Comparison of ENCODE assay signal across 14 mouse cellular contexts in genomic region chrX:101898341-101898740, GRCm38 (mm10). TPM values are rescaled to one million over a fixed set of nuclear protein-coding genes. Genes with fewer than 3 reads are reported as not detected.
DNase-seq lines count a peak whose midpoint lies in the region; ATAC-seq and TF ChIP-seq lines count a peak whose summit lies in the region.
"Had no signal": no experiment of that assay in that cellular context is flagged by ENCODE, and none has a peak within 500 bp of the region (broad histone marks: within the 10 kb centered on the region; RNA-seq: fewer than 3 reads in every experiment).

No protein-coding gene starts in this region.

- no peak overlapping the region for H3K4me2 ChIP-seq in heart, embryonic 11.5 days
- H3K4me2 ChIP-seq in liver, postnatal 0 days (ENCODE audit: low read depth, low read length), result no peak overlapping the region
- H3K4me2 ChIP-seq: forebrain, embryonic 12.5 days; stomach, embryonic 15.5 days had no signal

- no peak overlapping the region for H3K4me3 ChIP-seq in heart, embryonic 11.5 days (ENCODE audit: low read depth, low read length)
- H3K4me3 ChIP-seq in liver, postnatal 0 days (ENCODE audit: low read depth, low read length), result no peak overlapping the region
- no peak overlapping the region for H3K4me3 ChIP-seq in cerebellum, adult 2 months (replicated peaks; ENCODE audit: insufficient read depth, low read depth, low read length)
- H3K4me3 ChIP-seq: forebrain, embryonic 12.5 days; heart, adult 2 months; layer of hippocampus, adult 2 months; stomach, embryonic 15.5 days had no signal

- no peak for TF ChIP-seq POLR2A in cerebellum, adult 2 months (IDR thresholded peaks at IDR 0.05; ENCODE audit: borderline replicate concordance, insufficient read depth, low read length)

- no peak for TF ChIP-seq EP300 in liver, postnatal 0 days (IDR thresholded peaks at IDR 0.05; ENCODE audit: low read depth)

- H3K36me3 ChIP-seq in heart, embryonic 11.5 days (ENCODE audit: control insufficient read depth, insufficient read depth, low read length), result no peaks in the 10 kb centered on the region
- H3K36me3 ChIP-seq in liver, postnatal 0 days (replicated peaks; ENCODE audit: insufficient read depth, low read length), result no peaks in the 10 kb centered on the region
- H3K36me3 ChIP-seq: forebrain, embryonic 12.5 days; stomach, embryonic 15.5 days had no signal

- no peaks in the 10 kb centered on the region for H3K4me1 ChIP-seq in heart, embryonic 11.5 days (ENCODE audit: control insufficient read depth, insufficient read depth, low read length)
- H3K4me1 ChIP-seq in liver, postnatal 0 days (ENCODE audit: insufficient read depth), result no peaks in the 10 kb centered on the region
- H3K4me1 ChIP-seq in cerebellum, adult 2 months (ENCODE audit: control insufficient read depth, insufficient read depth, low read length), result peaks cover 22% of the 10 kb centered on the region
- H3K4me1 ChIP-seq: forebrain, embryonic 12.5 days; stomach, embryonic 15.5 days had no signal

- no peak for TF ChIP-seq CTCF in liver, postnatal 0 days (IDR thresholded peaks at IDR 0.05; ENCODE audit: low read depth)
- no peak for TF ChIP-seq CTCF in cerebellum, adult 2 months (IDR thresholded peaks at IDR 0.05; ENCODE audit: borderline replicate concordance, insufficient read depth, low read depth, low read length)

- no peak overlapping the region for H3K9ac ChIP-seq in heart, embryonic 11.5 days (ENCODE audit: low read depth, low read length)
- no peak overlapping the region for H3K9ac ChIP-seq in liver, postnatal 0 days (replicated peaks)
- H3K9ac ChIP-seq: forebrain, embryonic 12.5 days; stomach, embryonic 15.5 days had no signal

- peak; percentile 28 to 32 for DNase-seq in heart, adult 18-20 months
- DNase-seq in liver, result peak; percentile 4
- no peak for DNase-seq in liver, postnatal 0 days
- peak; percentile 75 to 90 for DNase-seq in cerebellum, adult 2 months
- peak; percentile 5 to 25 for DNase-seq in heart, postnatal 14 days
- no peak for DNase-seq in thymus, adult 18-20 months
- no peak for DNase-seq in right cerebral cortex, postnatal 14 days
- DNase-seq: adrenal gland, postnatal 14 days; embryo, embryonic 11 days had no signal

- peaks cover 2% of the 10 kb centered on the region; the same call in 1 of the 2 replicates for H3K27me3 ChIP-seq in heart, embryonic 11.5 days (ENCODE audit: control insufficient read depth, insufficient read depth, low read length)
- no peaks in the 10 kb centered on the region for H3K27me3 ChIP-seq in liver, postnatal 0 days (ENCODE audit: insufficient read depth, low read length)
- no peaks in the 10 kb centered on the region for H3K27me3 ChIP-seq in cerebellum, adult 2 months (ENCODE audit: control insufficient read depth, insufficient read depth, low read length)
- H3K27me3 ChIP-seq: stomach, embryonic 15.5 days had no signal

- intact Hi-C loops in heart, postnatal 14 days (cut with DNase I), result no loop called here

- H3K9me3 ChIP-seq in heart, embryonic 11.5 days (replicated peaks; ENCODE audit: control insufficient read depth, low read length), result no peaks in the 10 kb centered on the region
- no peaks in the 10 kb centered on the region for H3K9me3 ChIP-seq in liver, postnatal 0 days (ENCODE audit: low read length)
- H3K9me3 ChIP-seq: forebrain, embryonic 12.5 days; stomach, embryonic 15.5 days had no signal

- H3K27ac ChIP-seq in heart, embryonic 11.5 days (ENCODE audit: low read depth, low read length), result no peak overlapping the region
- H3K27ac ChIP-seq in liver, postnatal 0 days (ENCODE audit: low read depth), result no peak overlapping the region
- H3K27ac ChIP-seq in cerebellum, adult 2 months (ENCODE audit: insufficient read depth, low read length), result 0 out of 2 replicates have a peak overlapping the region, but pooled peaks have one; percentile 11
- H3K27ac ChIP-seq: forebrain, embryonic 12.5 days; heart, adult 2 months; layer of hippocampus, adult 2 months; stomach, embryonic 15.5 days had no signal

- ATAC-seq in heart, embryonic 11.5 days (replicated peaks; ENCODE audit: insufficient number of reproducible peaks, low FRiP score, low TSS enrichment), result no peak
- ATAC-seq in liver, postnatal 0 days, result no peak

- WGBS in heart, embryonic 11.5 days (ENCODE audit: insufficient replicate concordance), result 56% methylated on average over 4 of the region's 4 CpGs
- 37% methylated on average over 4 of the region's 4 CpGs for WGBS in liver, postnatal 0 days (ENCODE audit: insufficient replicate concordance)
- WGBS in cerebellum, adult 2 months, result 7% methylated on average over 4 of the region's 4 CpGs

RNA-seq across cellular contexts. Expression of gene Nhsl2, which starts 49.2 kb away (rescaled TPM):
- 1 to 10 TPM; 4.2 to 5.0 TPM for total RNA-seq in heart, adult 18-20 months (2021)
- polyA plus RNA-seq in heart, embryonic 11.5 days (2014; fragmentation: Nextera tagmentation; extraction: Ambion mirVana), result 17.2 and 20.3 TPM in 2 replicates
- polyA plus RNA-seq in liver, postnatal 0 days (2015; fragmentation: Nextera tagmentation; extraction: Ambion mirVana), result 1.1 and 1.3 TPM in 2 replicates
- polyA plus RNA-seq in cerebellum, adult 2 months (2012; rRNA removed), result 13.1 and 15.7 TPM in 2 replicates
- total RNA-seq in heart, postnatal 14 days (2021), result 1 to 10 TPM; 6.2 to 7.8 TPM

Comparison
In these comparisons a context has a peak if more than half of its experiments do, and no peak if none do; other contexts are left out.
1. DNase-seq: peak in heart, adult 18-20 months (2 of 2), liver (single experiment), cerebellum, adult 2 months (2 of 2) and heart, postnatal 14 days (2 of 2); none in liver, postnatal 0 days (single experiment), thymus, adult 18-20 months (0 of 2) and right cerebral cortex, postnatal 14 days (single experiment).